Mouse (Mus musculus) left cerebral cortex, adult 8-10 months (tissue): ENCODE results near the gene Il10. TPM values are rescaled to one million over a fixed set of nuclear protein-coding genes. Genes with fewer than 3 reads are reported as not detected.
A peak's percentile ranks its signal among the peaks of the same experiment; 100 is the strongest.

Experiments used
- DNase-seq, 2 experiments: peaks; one replicate each; pipeline ENCODE4 v3.0.0; 2022; ENCODE audit warnings: low spot score in 2 of 2
- total RNA-seq, 4 experiments: library from RNA; stranded (reverse); gene quantifications; 2 replicates each; pipeline ENCODE4 v1.2.4; 2022

Il10 gene
- total RNA-seq, 4 experiments from 2014 or later: not detected

- DNase-seq: no peak
Observed at GRCm38 (mm10) chr1:131048946-131049345, 29.3 kb downstream of the Il10 start.

GRCm38 (mm10) chr1:131049361-131049806 lies 29.7 kb downstream of the Il10 start:
- no peak for DNase-seq

- DNase-seq: no peak
Observed at GRCm38 (mm10) chr1:131050011-131050410, 30.4 kb downstream of the Il10 start.

GRCm38 (mm10) chr1:131050617-131051016 lies 31.0 kb downstream of the Il10 start:
- DNase-seq: no peak

GRCm38 (mm10) chr1:131051073-131051472 lies 31.4 kb downstream of the Il10 start:
- peak in 1 of 2 experiments; percentile 60 for DNase-seq

GRCm38 (mm10) chr1:131053239-131053638 lies 33.6 kb downstream of the Il10 start:
- DNase-seq: peak in 1 of 2 experiments; percentile 62

GRCm38 (mm10) chr1:131053656-131054055 lies 34.0 kb downstream of the Il10 start:
- no peak for DNase-seq

GRCm38 (mm10) chr1:131054251-131054650 lies 34.6 kb downstream of the Il10 start:
- DNase-seq: no peak

- DNase-seq: no peak
Observed at GRCm38 (mm10) chr1:131058431-131058830, 38.8 kb downstream of the Il10 start.

GRCm38 (mm10) chr1:131059411-131059810 lies 39.8 kb downstream of the Il10 start:
- DNase-seq: no peak

GRCm38 (mm10) chr1:131059841-131060240 lies 40.2 kb downstream of the Il10 start:
- DNase-seq: no peak

GRCm38 (mm10) chr1:131060290-131061253 lies 40.9 kb downstream of the Il10 start:
- no peak for DNase-seq

- no peak for DNase-seq
Observed at GRCm38 (mm10) chr1:131061740-131062254, 42.2 kb downstream of the Il10 start.

- DNase-seq: peak in 1 of 2 experiments; percentile 82
Observed at GRCm38 (mm10) chr1:131062821-131063220, 43.2 kb downstream of the Il10 start.

GRCm38 (mm10) chr1:131064202-131064601 lies 44.6 kb downstream of the Il10 start:
- no peak for DNase-seq

- no peak for DNase-seq
Observed at GRCm38 (mm10) chr1:131068011-131068727, 48.5 kb downstream of the Il10 start.

GRCm38 (mm10) chr1:131069010-131069409 lies 49.4 kb downstream of the Il10 start:
- no peak for DNase-seq

- no peak for DNase-seq
Observed at GRCm38 (mm10) chr1:131072376-131072990, 52.8 kb downstream of the Il10 start.

- peak in 1 of 2 experiments; percentile 85 for DNase-seq
Observed at GRCm38 (mm10) chr1:131074524-131074938, 54.9 kb downstream of the Il10 start.
